Mouse (Mus musculus): ENCODE measurements at regions not wholly inside any gene's neighbourhood (a gene's known extent, or its start where the extent isn't known, plus 50 kb on each side); places are given as distances from the start of the nearest gene placed in this dataset.
"Not testable (repeated sequence)": the region's sequence is repeated elsewhere in the genome, so short reads cannot be mapped to it uniquely, and the experiment has no call there.

GRCm38 (mm10) chr16:30796103-30796502, 196.6 kb downstream of the Fam43a start:
- ATAC-seq (ENCODE audit: poor library complexity, severe bottlenecking) = no peak

- no peak for ATAC-seq (ENCODE audit: poor library complexity, severe bottlenecking)
These were observed 197.5 kb downstream of the Fam43a start for GRCm38 (mm10) chr16:30797006-30797405.

GRCm38 (mm10) chr16:30797973-30798471, 198.5 kb downstream of the Fam43a start:
- ATAC-seq (ENCODE audit: poor library complexity, severe bottlenecking) = no peak

- no peak for ATAC-seq (ENCODE audit: poor library complexity, severe bottlenecking)
These were observed 199.0 kb downstream of the Fam43a start for GRCm38 (mm10) chr16:30798536-30798935.

GRCm38 (mm10) chr16:30799699-30800483, 200.4 kb downstream of the Fam43a start:
- no peak for ATAC-seq (ENCODE audit: poor library complexity, severe bottlenecking)

- ATAC-seq (ENCODE audit: poor library complexity, severe bottlenecking) = no peak
These were observed 204.5 kb downstream of the Fam43a start for GRCm38 (mm10) chr16:30804018-30804417.

GRCm38 (mm10) chr16:30806206-30806605, 206.7 kb downstream of the Fam43a start:
- not testable (repeated sequence) for ATAC-seq (ENCODE audit: poor library complexity, severe bottlenecking)

- ATAC-seq (ENCODE audit: poor library complexity, severe bottlenecking) = no peak
These were observed 219.1 kb downstream of the Fam43a start for GRCm38 (mm10) chr16:30818541-30819120.

GRCm38 (mm10) chr16:30819342-30819741, 219.8 kb downstream of the Fam43a start:
- no peak for ATAC-seq (ENCODE audit: poor library complexity, severe bottlenecking)

- no peak for ATAC-seq (ENCODE audit: poor library complexity, severe bottlenecking)
These were observed 220.7 kb downstream of the Fam43a start for GRCm38 (mm10) chr16:30820234-30820633.

GRCm38 (mm10) chr16:30820761-30821160, 221.2 kb downstream of the Fam43a start:
- ATAC-seq (ENCODE audit: poor library complexity, severe bottlenecking) = no peak

GRCm38 (mm10) chr16:30821191-30821910, 221.8 kb downstream of the Fam43a start:
- ATAC-seq (ENCODE audit: poor library complexity, severe bottlenecking) = no peak

- no peak for ATAC-seq (ENCODE audit: poor library complexity, severe bottlenecking)
These were observed 222.5 kb downstream of the Fam43a start for GRCm38 (mm10) chr16:30821911-30822578.

- ATAC-seq (ENCODE audit: poor library complexity, severe bottlenecking) = no peak
These were observed 226.6 kb downstream of the Fam43a start for GRCm38 (mm10) chr16:30826128-30826527.

- ATAC-seq (ENCODE audit: poor library complexity, severe bottlenecking) = no peak
These were observed 228.5 kb downstream of the Fam43a start for GRCm38 (mm10) chr16:30827901-30828608.

- ATAC-seq (ENCODE audit: poor library complexity, severe bottlenecking) = no peak
These were observed 235.0 kb downstream of the Fam43a start for GRCm38 (mm10) chr16:30834561-30834960.

GRCm38 (mm10) chr16:30835678-30836077, 236.2 kb downstream of the Fam43a start:
- no peak for ATAC-seq (ENCODE audit: poor library complexity, severe bottlenecking)

- no peak for ATAC-seq (ENCODE audit: poor library complexity, severe bottlenecking)
These were observed 238.4 kb downstream of the Xxylt1 start for GRCm38 (mm10) chr16:30842831-30843230.

GRCm38 (mm10) chr16:30852595-30852994, 228.6 kb downstream of the Xxylt1 start:
- ATAC-seq (ENCODE audit: poor library complexity, severe bottlenecking) = no peak

GRCm38 (mm10) chr16:30854716-30855115, 226.5 kb downstream of the Xxylt1 start:
- no peak for ATAC-seq (ENCODE audit: poor library complexity, severe bottlenecking)
